Mouse (Mus musculus) liver, postnatal 0 days (tissue): ENCODE data around the gene Prg3.

Experiments
- CTCF ChIP-seq: sonication (generic); IDR thresholded peaks from 2 replicates; pipeline ENCODE4 v1.5.1; 2016; ENCODE audit warnings: antibody characterized with exemption, low read depth
- EP300 ChIP-seq: IDR thresholded peaks from 2 replicates; pipeline ENCODE4 v1.6.1; 2016; ENCODE audit warnings: antibody characterized with exemption, low read depth, mild to moderate bottlenecking

- TF ChIP-seq CTCF (no peak), EP300 (no peak)
Measured at GRCm38 (mm10) chr2:85026178-85026577, 38.2 kb downstream of the Prg3 start.
